Mouse (Mus musculus) cerebral cortex, adult 2 months (tissue): ENCODE results near the gene Hikeshi.

ENCODE experiments used
- WGBS: fragments of 180-500 bp; shearing (Covaris S2); methylation state at CpG from one replicate; pipeline ENCODE4 v1.1.7; 2018; 5-methylcytosine and 5-hydroxymethylcytosine counted together

The Hikeshi gene

GRCm38 (mm10) chr7:89912356-89912755 is 28.6 kb downstream of the Hikeshi start:
- WGBS = 80% methylated on average over 3 of the region's 3 CpGs

DNA sequence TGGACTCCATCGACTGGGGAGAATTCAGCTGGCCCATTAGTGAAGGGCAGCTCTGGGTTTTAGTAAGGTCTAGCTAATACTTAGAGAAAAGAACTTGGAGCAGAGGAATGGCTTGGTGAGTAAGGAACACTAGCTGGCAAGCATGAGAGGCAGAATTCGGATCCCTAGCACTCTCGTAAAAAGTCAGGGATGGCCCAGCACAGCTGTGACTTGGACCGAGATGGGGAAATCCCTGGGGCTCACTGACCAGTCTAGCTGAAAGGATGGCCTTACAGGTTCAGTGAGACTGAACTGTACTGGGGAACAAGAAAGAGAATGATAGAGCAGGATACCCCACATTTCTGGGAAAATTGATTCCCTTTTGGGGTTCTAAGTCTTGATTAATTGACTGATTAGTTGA is 31.3 kb downstream of the Hikeshi start:
- WGBS = 76% methylated on average over 4 of the region's 4 CpGs

- 64% methylated on average over 20 of the region's 20 CpGs for WGBS
Measured at GRCm38 (mm10) chr7:89908899-89909621, 31.9 kb downstream of the Hikeshi start.

DNA sequence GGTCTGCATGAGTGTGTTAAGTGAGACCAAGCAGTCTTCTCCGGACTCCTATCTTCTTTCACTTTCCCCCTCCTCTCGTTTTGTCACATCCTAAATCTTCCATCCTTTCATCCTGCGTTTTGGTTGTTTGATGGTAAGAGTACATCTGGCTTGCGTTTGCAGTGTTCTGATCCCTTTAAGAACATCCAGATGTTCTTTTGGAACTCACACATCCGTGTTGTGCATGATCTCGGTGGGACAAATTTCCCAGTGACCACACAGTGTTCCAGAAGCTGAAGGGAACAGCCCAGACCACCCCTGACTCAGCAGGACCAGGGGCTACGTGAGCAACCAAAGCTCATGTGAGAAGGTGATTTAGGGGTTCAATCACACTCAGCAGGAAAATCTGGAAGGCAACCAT is 32.6 kb downstream of the Hikeshi start:
- 76% methylated on average over 7 of the region's 7 CpGs for WGBS

DNA sequence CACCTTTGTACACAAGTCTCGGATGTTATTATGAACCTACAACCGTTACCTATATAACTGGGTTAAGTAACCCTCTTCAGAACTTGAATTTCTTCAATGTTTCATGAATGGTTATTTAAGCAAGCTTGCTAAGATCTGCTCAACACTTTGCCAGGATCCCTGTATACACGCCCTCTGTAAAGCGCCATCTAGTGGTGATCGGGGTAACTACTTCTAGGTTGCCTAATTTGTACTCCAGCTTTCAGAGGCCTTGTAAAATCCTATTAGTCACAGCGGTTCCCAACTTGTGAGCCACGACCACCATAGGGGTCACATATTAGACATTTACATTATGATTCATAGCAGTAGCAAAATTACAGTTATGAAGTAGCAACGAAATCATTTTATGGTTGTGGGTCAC is 33.1 kb downstream of the Hikeshi start:
- WGBS = 21% methylated on average over 8 of the region's 8 CpGs

DNA sequence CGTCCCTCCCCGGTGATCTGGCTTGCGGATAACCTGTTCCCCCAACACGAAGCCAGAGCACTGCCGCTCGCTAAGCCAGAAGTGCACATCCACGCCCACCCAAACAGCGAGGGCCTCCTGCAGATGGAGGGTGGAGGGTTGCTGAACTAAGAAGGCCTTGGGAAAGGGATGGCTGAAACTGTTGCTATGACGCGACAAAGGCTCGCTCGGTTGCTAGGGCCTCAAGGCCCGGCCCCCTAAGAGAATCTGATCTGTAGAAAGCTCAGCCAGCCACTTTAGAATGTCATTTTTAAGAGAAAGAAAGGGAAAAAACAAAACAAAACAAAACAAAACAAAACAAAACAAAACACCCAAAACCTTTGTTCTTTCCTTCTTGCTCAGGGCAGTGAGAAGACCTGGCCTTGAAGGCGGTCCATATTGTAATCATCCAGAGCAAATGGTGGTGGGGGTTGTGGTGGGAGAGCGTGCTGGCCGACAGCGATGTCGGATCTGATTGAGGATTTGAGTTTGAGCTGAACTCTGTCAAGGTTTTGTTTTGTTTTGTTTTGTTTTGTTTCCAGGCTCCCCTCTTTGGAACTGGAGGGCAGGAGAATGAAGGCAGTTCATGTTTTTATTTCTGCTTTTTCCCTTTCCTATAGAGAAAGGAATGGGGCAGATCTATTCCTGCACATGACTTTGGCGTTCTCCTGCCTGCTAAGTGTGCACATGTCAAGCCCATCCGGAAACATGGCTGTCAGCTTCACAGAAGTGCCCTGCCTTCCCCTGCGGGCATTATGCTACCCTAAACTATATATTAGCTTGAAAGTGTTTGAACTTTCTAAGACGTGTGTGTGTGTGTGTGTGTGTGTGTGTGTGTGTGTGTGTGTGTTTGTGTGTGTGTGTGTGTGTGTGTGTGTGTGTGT is 37.3 kb downstream of the Hikeshi start, which contains the start of gene Ccdc81:
Gene Ccdc81 (minus strand): TSS at position 188 of the 902 bp plus-strand sequence.
- 40% methylated on average over 22 of the region's 22 CpGs for WGBS

GRCm38 (mm10) chr7:89903007-89903406 is 38.0 kb downstream of the Hikeshi start:
- 84% methylated on average over 8 of the region's 8 CpGs for WGBS

DNA sequence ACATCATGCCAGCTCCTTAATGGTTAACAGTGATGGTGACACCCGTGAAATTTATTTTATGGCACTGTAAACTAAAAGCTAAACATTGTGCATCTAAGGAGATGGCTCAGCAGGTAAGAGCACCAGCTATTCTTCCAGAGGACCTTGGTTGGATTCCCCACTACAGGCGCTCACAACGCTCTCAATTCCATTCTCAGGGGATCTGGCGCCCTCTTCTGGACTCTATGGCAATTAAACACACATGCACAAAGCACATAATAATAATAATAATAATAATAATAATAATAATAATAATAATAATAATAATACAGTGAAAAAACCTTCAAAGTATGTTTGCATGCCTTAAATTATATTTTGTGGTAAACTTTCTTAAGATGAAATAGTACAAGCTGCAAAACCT is 49.1 kb downstream of the Hikeshi start:
- 39% methylated on average over 4 of the region's 4 CpGs for WGBS

DNA sequence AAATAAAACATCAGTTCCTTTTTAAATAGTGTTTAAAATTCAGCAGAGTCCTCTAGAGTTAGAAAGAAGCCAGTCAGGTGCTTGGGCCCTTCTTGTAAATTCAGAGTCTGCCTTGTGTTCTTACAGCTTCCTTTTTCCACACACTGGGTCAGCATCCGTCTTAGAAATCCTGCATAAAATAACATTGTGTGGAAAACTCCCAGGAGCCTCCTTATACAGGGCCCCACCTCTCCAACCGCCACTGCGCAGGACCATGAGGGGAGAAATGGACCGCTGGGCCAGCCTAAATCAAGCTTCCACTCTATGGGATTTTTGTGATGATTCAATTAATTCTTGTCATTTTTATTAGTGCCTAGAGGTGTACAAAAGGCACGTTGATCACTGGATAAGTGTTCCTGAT is 49.6 kb downstream of the Hikeshi start:
- 86% methylated on average over 5 of the region's 5 CpGs for WGBS

GRCm38 (mm10) chr7:89884551-89884950 is 56.5 kb downstream of the Hikeshi start:
- WGBS = 41% methylated on average over 3 of the region's 3 CpGs

DNA sequence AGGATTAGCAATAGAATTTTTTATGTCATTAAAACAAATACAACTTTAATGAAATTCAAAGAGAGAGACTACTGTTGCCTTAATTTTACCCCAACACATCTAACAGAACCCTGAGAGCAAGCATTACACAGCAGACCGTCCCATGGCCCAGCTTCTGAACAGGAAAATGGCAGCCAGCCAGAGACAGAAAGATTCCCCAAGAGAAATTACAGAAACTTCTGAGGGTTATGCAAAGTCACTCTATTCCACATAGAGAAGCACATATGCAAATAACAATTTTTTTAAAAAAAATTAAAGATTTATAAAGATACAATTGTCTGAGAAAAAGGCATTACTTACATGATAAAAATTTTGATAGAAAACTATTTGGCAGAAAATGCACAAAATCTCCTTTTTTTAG is 61.3 kb downstream of the Hikeshi start:
- 74% methylated on average over 1 of the region's 1 CpGs for whole genome bisulfite sequencing
